Mouse (Mus musculus) E14TG2a.4 (cell line): ENCODE results near the gene Ccdc13.

Experiments
- CTCF ChIP-seq: conservative IDR thresholded peaks from 2 replicates; pipeline ENCODE4 v1.5.1; 2014; ENCODE audit warnings: low read length
- NANOG ChIP-seq: IDR thresholded peaks from 2 replicates; pipeline ENCODE4 v1.6.1; 2014; ENCODE audit warnings: borderline replicate concordance, low read length, mixed read lengths

- TF ChIP-seq CTCF (no peak), NANOG (no peak)
Observed at GRCm38 (mm10) chr9:121757432-121757831, 81.8 kb downstream of the Ccdc13 start.
